Mouse (Mus musculus) cerebellum, adult 11 months (tissue): ENCODE measurements around the gene Thap12.

Experiments used
- DNase-seq: peaks from one replicate; pipeline ENCODE4 v3.0.0; 2022

Gene Thap12

GRCm38 (mm10) chr7:98698590-98698989 lies 4.3 kb upstream of the Thap12 start:
- no peak for DNase-seq

GRCm38 (mm10) chr7:98701771-98702170 lies 1.1 kb upstream of the Thap12 start:
- peak; percentile 19 for DNase-seq

GRCm38 (mm10) chr7:98703365-98703881 lies 520 bp downstream of the Thap12 start:
- DNase-seq, result peak; percentile 47

- DNase-seq, result no peak
Observed at GRCm38 (mm10) chr7:98704276-98704675, 1.4 kb downstream of the Thap12 start.

- no peak for DNase-seq
Observed at GRCm38 (mm10) chr7:98713661-98714060, 10.8 kb downstream of the Thap12 start.

GRCm38 (mm10) chr7:98717438-98717837 lies 14.5 kb downstream of the Thap12 start:
- no peak for DNase-seq

GRCm38 (mm10) chr7:98719761-98720160 lies 16.9 kb downstream of the Thap12 start:
- DNase-seq, result no peak

GRCm38 (mm10) chr7:98720731-98721130 lies 17.8 kb downstream of the Thap12 start:
- DNase-seq, result no peak

GRCm38 (mm10) chr7:98721172-98721571 lies 18.3 kb downstream of the Thap12 start:
- DNase-seq, result no peak

- DNase-seq, result no peak
Observed at GRCm38 (mm10) chr7:98721623-98722022, 18.7 kb downstream of the Thap12 start.

GRCm38 (mm10) chr7:98725686-98726195 lies 22.8 kb downstream of the Thap12 start:
- DNase-seq, result no peak

- no peak for DNase-seq
Observed at GRCm38 (mm10) chr7:98727986-98728385, 25.1 kb downstream of the Thap12 start.

- no peak for DNase-seq
Observed at GRCm38 (mm10) chr7:98728499-98728898, 25.6 kb downstream of the Thap12 start.

- DNase-seq, result no peak
Observed at GRCm38 (mm10) chr7:98729661-98730271, 26.9 kb downstream of the Thap12 start.

GRCm38 (mm10) chr7:98733958-98734357 lies 31.1 kb downstream of the Thap12 start:
- DNase-seq, result no peak

GRCm38 (mm10) chr7:98734876-98735275 lies 32.0 kb downstream of the Thap12 start:
- DNase-seq, result no peak

- no peak for DNase-seq
Observed at GRCm38 (mm10) chr7:98736780-98737550, 34.1 kb downstream of the Thap12 start.

GRCm38 (mm10) chr7:98740363-98740762 lies 37.5 kb downstream of the Thap12 start:
- DNase-seq, result no peak

GRCm38 (mm10) chr7:98743312-98743711 lies 40.4 kb downstream of the Thap12 start:
- DNase-seq, result peak; percentile 53

- no peak for DNase-seq
Observed at GRCm38 (mm10) chr7:98750404-98750803, 47.5 kb downstream of the Thap12 start.

- no peak for DNase-seq
Observed at GRCm38 (mm10) chr7:98752680-98753079, 49.8 kb downstream of the Thap12 start.

GRCm38 (mm10) chr7:98756050-98756449 lies 53.1 kb downstream of the Thap12 start:
- no peak for DNase-seq

- DNase-seq, result no peak
Observed at GRCm38 (mm10) chr7:98756556-98756955, 53.7 kb downstream of the Thap12 start.

- no peak for DNase-seq
Observed at GRCm38 (mm10) chr7:98760126-98760525, 57.2 kb downstream of the Thap12 start.
